Mouse (Mus musculus) bone marrow, adult 2 months (tissue): ENCODE measurements at regions not wholly inside any gene's neighbourhood (a gene's known extent, or its start where the extent isn't known, plus 50 kb on each side); places are given as distances from the start of the nearest gene placed in this dataset.

Experiments used
- CTCF ChIP-seq: fragments of 200-500 bp; IDR thresholded peaks from 2 replicates; pipeline ENCODE4 v1.5.1; 2011; ENCODE audit warnings: low read length, control low read depth; ENCODE audit not compliant: control insufficient read depth, insufficient read depth
- POLR2A ChIP-seq: fragments of 200-500 bp; IDR thresholded peaks from 2 replicates; pipeline ENCODE4 v1.6.1; 2011; ENCODE audit warnings: low read depth, mild to moderate bottlenecking, control low read depth, low read length, borderline replicate concordance; ENCODE audit not compliant: control insufficient read depth

DNA sequence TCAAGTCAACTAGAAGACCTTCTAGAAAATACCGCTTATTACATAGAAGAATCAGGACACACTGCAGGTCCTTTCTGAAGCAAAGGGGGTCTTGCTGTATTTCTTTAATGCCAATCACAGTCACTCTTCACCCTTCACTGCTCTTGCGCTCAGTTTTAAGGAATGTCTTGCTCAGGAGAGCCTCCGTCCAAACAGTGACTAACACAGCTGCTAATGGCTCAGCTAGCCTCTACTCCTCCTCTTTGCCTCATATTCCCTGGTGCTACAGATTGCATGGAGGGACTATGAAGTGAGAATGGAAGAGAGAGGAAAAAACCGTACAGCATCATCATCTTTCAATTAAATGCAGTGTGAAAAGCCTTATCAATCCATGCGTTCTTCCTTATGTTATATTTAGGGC lies 193.7 kb upstream of the Dph6 start:
- no peak for TF ChIP-seq POLR2A
- TF ChIP-seq CTCF = no peak
